Mouse (Mus musculus) megakaryocyte, embryonic 14.5 days (primary cell): ENCODE results near the gene Socs7. TPM values are rescaled to one million over a fixed set of nuclear protein-coding genes. Genes with fewer than 3 reads are reported as not detected.

Source experiments
- H3K27me3 ChIP-seq: replicated peaks from 2 replicates; pipeline ENCODE3; 2012; ENCODE audit warnings: inconsistent platforms
- H3K36me3 ChIP-seq: replicated peaks from 2 replicates; pipeline ENCODE3; 2012; ENCODE audit warnings: low read length, inconsistent platforms, mixed read lengths
- H3K4me1 ChIP-seq: 2 replicates; pipeline ENCODE4 v1.6.1; 2012; ENCODE audit warnings: inconsistent platforms
- H3K4me3 ChIP-seq: replicated peaks from 2 replicates; pipeline ENCODE3; 2012; ENCODE audit warnings: moderate library complexity, mild to moderate bottlenecking, inconsistent platforms
- H3K9me3 ChIP-seq: 2 replicates; pipeline ENCODE4 v1.6.1; 2012; ENCODE audit warnings: inconsistent platforms
- FLI1 ChIP-seq: IDR thresholded peaks from 2 replicates; pipeline ENCODE4 v1.6.1; 2012; ENCODE audit warnings: low read length, inconsistent platforms, mixed read lengths
- GATA1 ChIP-seq: IDR thresholded peaks from 3 replicates; pipeline ENCODE4 v1.6.1; 2012; ENCODE audit warnings: mixed read lengths, low read length, inconsistent platforms, borderline replicate concordance
- polyA plus RNA-seq: library from polyadenylated mRNA; stranded (reverse); fragments of >175 nt; gene quantifications from 2 replicates; pipeline ENCODE4 v1.2.3, GENCODE M21; 2012; ENCODE audit warnings: low replicate concordance; ENCODE audit not compliant: insufficient read depth

Gene Socs7
- polyA plus RNA-seq, 1 experiment: 0.91 TPM

DNA sequence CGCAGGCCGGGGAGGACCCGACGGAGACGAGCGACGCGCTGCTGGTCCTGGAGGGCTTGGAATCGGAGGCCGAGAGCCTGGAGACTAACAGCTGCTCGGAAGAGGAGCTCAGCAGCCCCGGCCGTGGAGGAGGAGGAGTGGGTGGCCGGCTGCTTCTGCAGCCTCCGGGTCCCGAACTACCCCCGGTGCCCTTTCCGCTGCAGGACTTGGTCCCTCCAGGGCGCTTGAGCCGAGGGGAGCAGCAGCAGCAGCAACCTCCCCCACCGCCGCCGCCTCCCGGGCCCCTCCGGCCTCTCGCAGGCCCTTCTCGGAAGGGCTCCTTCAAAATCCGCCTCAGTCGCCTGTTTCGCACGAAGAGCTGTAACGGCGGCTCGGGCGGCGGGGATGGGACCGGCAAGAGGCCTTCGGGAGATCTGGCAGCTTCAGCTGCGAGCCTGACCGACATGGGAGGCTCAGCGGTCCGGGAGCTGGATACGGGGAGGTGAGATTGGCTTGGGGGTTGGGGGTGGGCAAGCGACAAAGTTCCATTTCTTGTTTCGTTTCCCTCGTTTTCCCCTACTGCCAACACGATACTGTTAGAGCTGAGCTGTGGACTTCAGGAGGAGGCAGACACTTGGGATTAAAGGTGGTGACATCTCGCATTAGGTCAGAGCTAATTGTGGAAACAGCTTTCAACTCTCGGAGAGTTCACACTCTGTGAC, 742 bp downstream of the Socs7 start:
- H3K36me3 ChIP-seq: peaks cover 6% of the 10 kb centered on the region
- no peaks in the 10 kb centered on the region for H3K27me3 ChIP-seq
- TF ChIP-seq FLI1 (no peak), GATA1 (no peak)
- peak overlapping the region; percentile 96 for H3K4me3 ChIP-seq
- peaks cover 43% of the 10 kb centered on the region for H3K4me1 ChIP-seq
- no peaks in the 10 kb centered on the region for H3K9me3 ChIP-seq

DNA sequence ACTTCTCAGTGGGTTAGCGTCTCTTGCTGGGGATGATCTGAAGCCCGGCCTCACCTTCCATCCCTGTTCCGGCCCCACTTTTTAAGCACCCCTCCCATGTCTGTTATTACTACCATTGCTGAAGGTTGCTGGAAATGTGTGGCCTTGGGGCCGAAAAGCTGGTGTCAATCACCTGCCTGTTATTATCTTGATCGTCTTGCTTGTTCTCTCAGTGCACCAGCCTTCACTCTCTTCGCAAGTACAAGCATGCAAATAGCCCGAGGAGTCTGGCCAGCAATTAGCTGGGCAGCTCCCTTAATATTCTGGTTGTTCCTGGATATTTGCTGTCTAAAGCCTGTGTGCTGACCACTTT, 1.3 kb downstream of the Socs7 start:
- Histone ChIP-seq H3K4me3 (peak overlapping the region; percentile 96), H3K36me3 (peaks cover 10% of the 10 kb centered on the region)

DNA sequence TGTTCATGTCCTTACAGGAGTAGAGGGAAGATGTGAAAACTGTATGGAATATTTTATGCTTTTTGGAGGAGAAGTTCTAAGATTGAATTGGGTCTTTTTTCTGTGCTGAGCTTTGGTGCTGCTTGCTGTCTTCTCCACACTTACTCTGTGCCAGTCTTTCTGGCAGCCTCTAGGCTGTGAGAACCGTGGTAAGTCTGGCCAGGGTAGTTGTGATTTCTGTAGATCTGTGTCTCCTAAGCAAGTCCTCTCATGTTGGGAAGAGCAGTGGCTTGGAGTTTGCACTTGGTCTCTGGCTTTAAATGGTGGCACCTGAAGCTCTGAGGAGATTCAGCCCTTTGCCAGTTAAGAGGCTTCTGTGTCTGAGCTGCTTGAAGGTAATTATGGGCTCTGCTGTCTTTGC, 3.2 kb downstream of the Socs7 start:
- H3K4me1 ChIP-seq: peaks cover 53% of the 10 kb centered on the region
- no peaks in the 10 kb centered on the region for H3K27me3 ChIP-seq
- no peaks in the 10 kb centered on the region for H3K9me3 ChIP-seq
- peaks cover 10% of the 10 kb centered on the region for H3K36me3 ChIP-seq
- H3K4me3 ChIP-seq: no peak overlapping the region
- TF ChIP-seq GATA1 (no peak), FLI1 (no peak)

More for the DNA sequence above, 1.3 kb downstream of the Socs7 start:
- no peaks in the 10 kb centered on the region for H3K27me3 ChIP-seq
- peaks cover 48% of the 10 kb centered on the region for H3K4me1 ChIP-seq
- H3K9me3 ChIP-seq: no peaks in the 10 kb centered on the region
- no peak for TF ChIP-seq GATA1
- TF ChIP-seq FLI1: no peak

DNA sequence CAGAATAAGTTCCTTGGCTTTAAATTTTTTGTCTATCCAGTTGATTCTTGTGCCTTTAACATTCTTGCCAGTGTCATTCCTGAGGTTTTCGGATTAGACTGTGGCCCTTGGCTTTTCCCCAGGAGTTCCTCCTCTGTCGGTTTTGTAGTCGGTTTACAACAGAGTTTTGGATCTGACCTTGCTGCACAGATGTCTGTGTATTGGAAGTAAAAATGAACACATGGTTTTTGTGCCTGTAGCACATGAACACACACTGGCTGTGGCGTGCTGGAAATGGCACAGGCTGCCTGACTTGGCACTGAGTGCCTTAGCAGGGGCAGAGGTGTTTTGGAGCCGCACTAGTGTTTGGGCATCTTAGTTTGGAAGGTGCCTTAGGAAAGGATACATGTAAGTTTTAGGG, 6.2 kb downstream of the Socs7 start:
- TF ChIP-seq FLI1: no peak
- no peak for TF ChIP-seq GATA1
- Histone ChIP-seq H3K9me3 (no peaks in the 10 kb centered on the region), H3K4me3 (no peak overlapping the region), H3K4me1 (peaks cover 50% of the 10 kb centered on the region), H3K36me3 (peaks cover 24% of the 10 kb centered on the region), H3K27me3 (no peaks in the 10 kb centered on the region)

DNA sequence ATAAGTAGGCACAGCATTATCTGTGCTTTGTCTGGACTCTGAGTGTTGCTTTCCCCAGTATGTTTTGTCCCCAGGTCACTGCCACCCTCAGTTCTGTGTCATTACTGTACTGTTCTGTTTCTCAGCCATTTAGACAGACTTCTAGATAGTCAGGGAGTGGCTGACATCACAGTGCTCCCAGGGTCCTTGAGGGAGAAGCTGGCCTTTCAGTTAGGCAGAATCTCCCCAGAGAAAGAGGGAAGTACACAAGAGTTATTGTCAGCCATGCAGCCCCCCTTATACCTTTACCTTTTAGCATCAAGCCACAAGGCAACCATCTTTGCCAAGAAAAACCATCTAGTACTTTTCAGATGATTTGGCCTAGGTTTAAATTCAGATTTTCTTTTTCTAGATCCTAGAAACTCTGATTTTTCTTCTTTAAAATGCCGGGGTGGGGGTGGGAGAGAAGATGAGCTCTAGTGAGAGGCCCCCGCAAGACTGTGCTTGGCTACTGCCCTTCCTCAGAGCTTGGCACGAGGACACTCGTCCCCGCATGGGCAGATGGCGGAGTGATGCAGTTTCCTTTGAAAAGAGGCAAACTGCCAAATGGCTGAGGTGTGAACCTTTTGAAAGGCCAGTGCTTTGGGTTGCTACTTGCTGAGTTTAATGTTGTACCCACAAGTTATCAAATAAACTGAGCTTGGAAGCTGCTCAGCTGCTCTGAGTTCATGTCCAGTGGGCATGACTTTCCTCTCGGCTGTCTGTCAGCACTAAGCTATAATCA, 8.2 kb downstream of the Socs7 start:
- Histone ChIP-seq H3K9me3 (no peaks in the 10 kb centered on the region), H3K27me3 (no peaks in the 10 kb centered on the region), H3K36me3 (peaks cover 39% of the 10 kb centered on the region), H3K4me3 (no peak overlapping the region), H3K4me1 (peaks cover 34% of the 10 kb centered on the region)
- TF ChIP-seq FLI1 (no peak), GATA1 (no peak)

DNA sequence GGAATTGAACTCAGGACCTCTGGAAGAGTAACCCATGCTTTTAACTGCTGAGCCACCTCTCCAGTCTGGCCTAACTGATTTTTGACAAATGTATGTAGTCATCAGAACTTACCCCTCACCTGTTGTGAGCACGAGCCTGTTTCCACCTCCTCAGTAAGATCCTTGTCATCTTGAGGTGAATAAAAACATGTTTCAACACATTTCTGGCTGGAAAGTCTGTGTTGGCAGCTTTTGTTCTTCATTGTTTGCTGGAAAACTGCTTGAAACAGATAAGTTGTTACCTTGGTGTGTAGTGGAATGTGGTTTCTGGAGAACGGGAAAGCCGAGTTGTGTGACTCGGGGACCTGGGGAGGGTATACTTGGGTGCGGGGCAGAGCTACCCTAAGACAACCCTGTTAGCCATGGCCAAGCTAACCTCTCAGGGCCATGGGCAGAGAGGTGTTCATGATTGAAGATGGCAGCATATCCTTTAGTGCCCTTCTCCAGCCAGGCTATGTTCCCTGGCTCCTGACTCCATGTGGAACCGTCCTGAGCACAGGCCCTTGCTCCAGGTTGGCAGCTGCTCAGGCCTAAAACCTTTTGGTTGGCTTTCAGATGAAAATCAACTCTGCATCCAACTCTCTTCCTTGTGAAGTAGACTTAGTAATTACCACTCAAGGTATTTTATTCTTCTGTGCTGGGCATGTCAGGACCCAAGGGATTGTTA, 10.0 kb downstream of the Socs7 start:
- Histone ChIP-seq H3K4me3 (no peak overlapping the region), H3K27me3 (no peaks in the 10 kb centered on the region), H3K9me3 (no peaks in the 10 kb centered on the region), H3K4me1 (peaks cover 26% of the 10 kb centered on the region), H3K36me3 (peaks cover 53% of the 10 kb centered on the region)
- TF ChIP-seq FLI1 (no peak), GATA1 (no peak)

DNA sequence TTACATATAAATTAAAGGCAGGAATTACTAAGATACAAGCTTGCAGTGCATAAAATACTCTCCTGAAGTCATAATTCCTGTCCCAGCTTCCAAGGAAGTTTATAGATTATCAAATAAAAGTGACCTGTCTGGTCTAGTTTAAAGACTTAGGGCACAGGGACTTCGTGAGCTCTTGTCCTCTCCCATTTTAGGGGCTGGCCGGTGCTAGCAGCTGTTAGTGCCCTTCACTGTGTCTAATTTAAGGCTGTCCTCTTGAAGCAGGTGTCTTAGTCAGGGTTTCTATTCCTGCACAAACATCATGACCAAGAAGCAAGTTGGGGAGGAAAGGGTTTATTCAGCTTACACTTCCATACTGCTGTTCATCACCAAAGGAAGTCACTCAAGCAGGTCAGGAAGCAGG, 11.1 kb downstream of the Socs7 start:
- H3K27me3 ChIP-seq: no peaks in the 10 kb centered on the region
- no peak for TF ChIP-seq GATA1
- no peak for TF ChIP-seq FLI1
- H3K4me3 ChIP-seq: no peak overlapping the region
- no peaks in the 10 kb centered on the region for H3K9me3 ChIP-seq
- H3K4me1 ChIP-seq: peaks cover 17% of the 10 kb centered on the region
- peaks cover 59% of the 10 kb centered on the region for H3K36me3 ChIP-seq

DNA sequence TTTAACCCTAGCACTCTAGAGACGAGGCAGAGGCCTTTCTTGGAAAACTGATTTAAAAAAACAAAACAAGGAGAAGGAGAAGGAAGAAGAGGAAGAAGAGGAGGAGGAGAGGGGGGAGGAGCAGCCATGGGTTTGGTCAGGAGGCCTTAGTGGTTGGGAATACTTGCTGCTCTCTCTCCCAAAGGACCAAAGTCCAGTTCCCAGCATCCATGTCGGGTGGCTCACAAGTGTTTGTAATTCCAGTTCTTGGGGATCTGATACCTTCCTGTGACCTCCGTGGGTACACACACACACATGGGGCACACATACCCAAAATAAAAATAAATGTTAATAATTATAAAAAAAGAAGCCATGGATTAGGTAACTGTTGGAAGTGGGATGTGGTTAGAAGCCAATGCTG, 17.7 kb downstream of the Socs7 start:
- Histone ChIP-seq H3K4me1 (no peaks in the 10 kb centered on the region), H3K36me3 (peaks cover 73% of the 10 kb centered on the region), H3K4me3 (no peak overlapping the region), H3K27me3 (no peaks in the 10 kb centered on the region), H3K9me3 (no peaks in the 10 kb centered on the region)
- TF ChIP-seq GATA1 (no peak), FLI1 (no peak)

DNA sequence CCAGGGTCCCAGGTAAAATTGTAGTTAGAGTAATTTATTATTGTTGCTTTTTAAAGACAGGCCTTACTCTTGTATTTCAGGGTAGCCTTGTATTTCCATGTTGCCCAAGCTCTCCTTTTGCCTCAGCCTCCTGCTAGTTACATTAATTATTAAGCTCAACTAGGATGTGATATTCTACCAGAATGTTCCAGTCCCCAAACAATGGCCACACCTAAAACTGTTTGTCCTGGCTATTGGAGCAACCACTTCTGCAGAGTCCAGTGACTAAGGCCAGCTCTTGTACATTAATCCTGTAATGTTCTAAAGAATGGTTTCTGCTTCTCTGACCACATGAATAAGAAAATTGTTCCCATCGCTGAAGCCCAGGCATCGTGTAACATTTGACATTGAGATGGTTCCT, 20.7 kb downstream of the Socs7 start:
- Histone ChIP-seq H3K4me1 (peaks cover 3% of the 10 kb centered on the region; the same call in 1 of the 2 replicates), H3K36me3 (peaks cover 62% of the 10 kb centered on the region)

DNA sequence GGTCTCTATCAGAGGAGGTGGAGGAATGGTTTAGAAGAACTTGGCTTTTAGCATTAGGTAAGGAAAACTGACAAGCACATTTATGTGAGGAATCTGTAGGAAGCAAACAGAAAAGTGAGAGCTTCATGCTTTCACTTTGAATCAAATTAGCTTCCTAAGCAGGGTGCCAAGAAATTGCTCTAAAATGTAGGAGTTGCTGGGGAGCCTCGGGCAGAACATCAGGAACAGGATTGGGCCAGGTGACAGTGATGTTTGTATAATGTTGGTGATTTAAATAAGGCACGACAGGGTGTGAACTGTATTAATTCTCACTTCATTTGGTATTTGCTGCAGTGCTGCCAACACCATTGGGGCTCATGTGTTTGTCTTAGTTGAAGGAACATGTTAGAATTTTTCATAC, 21.4 kb downstream of the Socs7 start:
- H3K4me3 ChIP-seq: no peak overlapping the region
- peaks cover 60% of the 10 kb centered on the region for H3K36me3 ChIP-seq
- TF ChIP-seq FLI1 (no peak), GATA1 (no peak)
- peaks cover 3% of the 10 kb centered on the region; the same call in 1 of the 2 replicates for H3K4me1 ChIP-seq
- no peaks in the 10 kb centered on the region for H3K9me3 ChIP-seq
- H3K27me3 ChIP-seq: no peaks in the 10 kb centered on the region

More for the DNA sequence above, 20.7 kb downstream of the Socs7 start:
- H3K4me3 ChIP-seq: no peak overlapping the region
- H3K9me3 ChIP-seq: no peaks in the 10 kb centered on the region
- TF ChIP-seq GATA1 (no peak), FLI1 (no peak)
- no peaks in the 10 kb centered on the region for H3K27me3 ChIP-seq
